Mouse (Mus musculus): ENCODE measurements around the gene Hand2. TPM values are rescaled to one million over a fixed set of nuclear protein-coding genes. Genes with fewer than 3 reads are reported as not detected.
A peak's percentile ranks its signal among the peaks of the same experiment; 100 is the strongest.

Hand2 gene
- polyA plus RNA-seq, 1 experiment from 2014 or later, result 0.59 TPM

GRCm38 (mm10) chr8:57348251-57348650 is 27.5 kb downstream of the Hand2 start:
- H3K27ac ChIP-seq (ENCODE audit: low read length), result no peak overlapping the region
- WGBS, result 11% methylated on average over 4 of the region's 4 CpGs
- ATAC-seq (ENCODE audit: low read depth), result no peak
- H3K36me3 ChIP-seq (ENCODE audit: control insufficient read depth, insufficient read depth, low read length), result no peaks in the 10 kb centered on the region
- no peak overlapping the region for H3K4me3 ChIP-seq (ENCODE audit: low read length)
- H3K4me1 ChIP-seq (replicated peaks; ENCODE audit: control insufficient read depth, insufficient read depth, low read length), result no peaks in the 10 kb centered on the region
- no peak overlapping the region for H3K4me2 ChIP-seq (ENCODE audit: low read depth, low read length)
- H3K27me3 ChIP-seq (ENCODE audit: control insufficient read depth, insufficient read depth, low read depth, low read length), result peaks cover 93% of the 10 kb centered on the region
- no peak overlapping the region for H3K9ac ChIP-seq (ENCODE audit: low read length)
- no peaks in the 10 kb centered on the region for H3K9me3 ChIP-seq (ENCODE audit: control insufficient read depth, low read length)

GRCm38 (mm10) chr8:57348866-57349520 is 28.2 kb downstream of the Hand2 start:
- peaks cover 4% of the 10 kb centered on the region; the same call in 1 of the 2 replicates for H3K4me1 ChIP-seq (replicated peaks; ENCODE audit: control insufficient read depth, insufficient read depth, low read length)
- H3K27ac ChIP-seq (ENCODE audit: low read length), result no peak overlapping the region
- H3K9ac ChIP-seq (ENCODE audit: low read length), result no peak overlapping the region
- H3K4me2 ChIP-seq (ENCODE audit: low read depth, low read length), result no peak overlapping the region
- peaks cover 93% of the 10 kb centered on the region for H3K27me3 ChIP-seq (ENCODE audit: control insufficient read depth, insufficient read depth, low read depth, low read length)
- H3K9me3 ChIP-seq (ENCODE audit: control insufficient read depth, low read length), result no peaks in the 10 kb centered on the region
- WGBS, result 1% methylated on average over 23 of the region's 23 CpGs
- H3K4me3 ChIP-seq (ENCODE audit: low read length), result no peak overlapping the region
- no peaks in the 10 kb centered on the region for H3K36me3 ChIP-seq (ENCODE audit: control insufficient read depth, insufficient read depth, low read length)
- no peak for ATAC-seq (ENCODE audit: low read depth)

GRCm38 (mm10) chr8:57351861-57352260 is 31.1 kb downstream of the Hand2 start:
- no peak for ATAC-seq (ENCODE audit: low read depth)
- Histone ChIP-seq H3K27ac (ENCODE audit: low read length) (no peak overlapping the region), H3K36me3 (ENCODE audit: control insufficient read depth, insufficient read depth, low read length) (no peaks in the 10 kb centered on the region), H3K9ac (ENCODE audit: low read length) (no peak overlapping the region), H3K9me3 (ENCODE audit: control insufficient read depth, low read length) (no peaks in the 10 kb centered on the region), H3K4me1 (replicated peaks; ENCODE audit: control insufficient read depth, insufficient read depth, low read length) (peaks cover 4% of the 10 kb centered on the region; the same call in 1 of the 2 replicates), H3K4me2 (ENCODE audit: low read depth, low read length) (no peak overlapping the region), H3K27me3 (ENCODE audit: control insufficient read depth, insufficient read depth, low read depth, low read length) (peaks cover 72% of the 10 kb centered on the region), H3K4me3 (ENCODE audit: low read length) (no peak overlapping the region)
- WGBS, result 25% methylated on average over 2 of the region's 2 CpGs

- H3K27me3 ChIP-seq (ENCODE audit: control insufficient read depth, insufficient read depth, low read depth, low read length), result peaks cover 57% of the 10 kb centered on the region
Observed at GRCm38 (mm10) chr8:57353346-57354305, 32.8 kb downstream of the Hand2 start.

GRCm38 (mm10) chr8:57354876-57355275 is 34.1 kb downstream of the Hand2 start:
- Histone ChIP-seq H3K4me2 (ENCODE audit: low read depth, low read length) (no peak overlapping the region), H3K4me3 (ENCODE audit: low read length) (no peak overlapping the region), H3K9me3 (ENCODE audit: control insufficient read depth, low read length) (no peaks in the 10 kb centered on the region), H3K27me3 (ENCODE audit: control insufficient read depth, insufficient read depth, low read depth, low read length) (peaks cover 44% of the 10 kb centered on the region), H3K4me1 (replicated peaks; ENCODE audit: control insufficient read depth, insufficient read depth, low read length) (peaks cover 4% of the 10 kb centered on the region; the same call in 1 of the 2 replicates), H3K36me3 (ENCODE audit: control insufficient read depth, insufficient read depth, low read length) (no peaks in the 10 kb centered on the region), H3K9ac (ENCODE audit: low read length) (no peak overlapping the region), H3K27ac (ENCODE audit: low read length) (no peak overlapping the region)
- 56% methylated on average over 2 of the region's 2 CpGs for WGBS
- no peak for ATAC-seq (ENCODE audit: low read depth)

More at GRCm38 (mm10) chr8:57353346-57354305, 32.8 kb downstream of the Hand2 start:
- peak; percentile 88 for ATAC-seq (ENCODE audit: low read depth)
- Histone ChIP-seq H3K9ac (ENCODE audit: low read length) (peak overlapping the region; percentile 24; the same call in 1 of the 2 replicates), H3K4me3 (ENCODE audit: low read length) (peak overlapping the region; percentile 40), H3K4me2 (ENCODE audit: low read depth, low read length) (peak overlapping the region; percentile 64), H3K9me3 (ENCODE audit: control insufficient read depth, low read length) (no peaks in the 10 kb centered on the region), H3K27ac (ENCODE audit: low read length) (no peak overlapping the region), H3K4me1 (replicated peaks; ENCODE audit: control insufficient read depth, insufficient read depth, low read length) (peaks cover 4% of the 10 kb centered on the region; the same call in 1 of the 2 replicates), H3K36me3 (ENCODE audit: control insufficient read depth, insufficient read depth, low read length) (no peaks in the 10 kb centered on the region)
- 3% methylated on average over 37 of the region's 37 CpGs for WGBS

- ATAC-seq (ENCODE audit: low read depth), result 0 out of 2 replicates have a peak, but pooled peaks have one; percentile 19
- Histone ChIP-seq H3K4me1 (replicated peaks; ENCODE audit: control insufficient read depth, insufficient read depth, low read length) (peaks cover 6% of the 10 kb centered on the region; the same call in 1 of the 2 replicates), H3K27ac (ENCODE audit: low read length) (no peak overlapping the region), H3K4me2 (ENCODE audit: low read depth, low read length) (no peak overlapping the region), H3K4me3 (ENCODE audit: low read length) (no peak overlapping the region), H3K9ac (ENCODE audit: low read length) (no peak overlapping the region), H3K27me3 (ENCODE audit: control insufficient read depth, insufficient read depth, low read depth, low read length) (peaks cover 31% of the 10 kb centered on the region), H3K9me3 (ENCODE audit: control insufficient read depth, low read length) (no peaks in the 10 kb centered on the region), H3K36me3 (ENCODE audit: control insufficient read depth, insufficient read depth, low read length) (no peaks in the 10 kb centered on the region)
- 44% methylated on average over 9 of the region's 9 CpGs for WGBS
Observed at GRCm38 (mm10) chr8:57356529-57357325, 35.9 kb downstream of the Hand2 start.

GRCm38 (mm10) chr8:57360493-57360892 is 39.7 kb downstream of the Hand2 start:
- H3K27me3 ChIP-seq (ENCODE audit: control insufficient read depth, insufficient read depth, low read depth, low read length), result peaks cover 2% of the 10 kb centered on the region
- 0 out of 2 replicates have a peak, but pooled peaks cover 2% of the 10 kb centered on the region for H3K4me1 ChIP-seq (replicated peaks; ENCODE audit: control insufficient read depth, insufficient read depth, low read length)
- H3K9ac ChIP-seq (ENCODE audit: low read length), result no peak overlapping the region
- no peak overlapping the region for H3K27ac ChIP-seq (ENCODE audit: low read length)
- no peak overlapping the region for H3K4me3 ChIP-seq (ENCODE audit: low read length)
- H3K9me3 ChIP-seq (ENCODE audit: control insufficient read depth, low read length), result no peaks in the 10 kb centered on the region
- 30% methylated on average over 2 of the region's 2 CpGs for WGBS
- H3K4me2 ChIP-seq (ENCODE audit: low read depth, low read length), result no peak overlapping the region
- ATAC-seq (ENCODE audit: low read depth), result no peak
- no peaks in the 10 kb centered on the region for H3K36me3 ChIP-seq (ENCODE audit: control insufficient read depth, insufficient read depth, low read length)

- 42% methylated on average over 8 of the region's 8 CpGs for WGBS
- peak; percentile 51; the same call in 1 of the 2 replicates for ATAC-seq (ENCODE audit: low read depth)
- peaks cover 2% of the 10 kb centered on the region for H3K27me3 ChIP-seq (ENCODE audit: control insufficient read depth, insufficient read depth, low read depth, low read length)
- no peak overlapping the region for H3K9ac ChIP-seq (ENCODE audit: low read length)
- no peak overlapping the region for H3K27ac ChIP-seq (ENCODE audit: low read length)
- no peak overlapping the region for H3K4me3 ChIP-seq (ENCODE audit: low read length)
- H3K36me3 ChIP-seq (ENCODE audit: control insufficient read depth, insufficient read depth, low read length), result no peaks in the 10 kb centered on the region
- no peaks in the 10 kb centered on the region for H3K9me3 ChIP-seq (ENCODE audit: control insufficient read depth, low read length)
- H3K4me1 ChIP-seq (replicated peaks; ENCODE audit: control insufficient read depth, insufficient read depth, low read length), result 0 out of 2 replicates have a peak, but pooled peaks cover 2% of the 10 kb centered on the region
- H3K4me2 ChIP-seq (ENCODE audit: low read depth, low read length), result no peak overlapping the region
Observed at GRCm38 (mm10) chr8:57361003-57361805, 40.4 kb downstream of the Hand2 start.
